In the genomic region with DNA sequence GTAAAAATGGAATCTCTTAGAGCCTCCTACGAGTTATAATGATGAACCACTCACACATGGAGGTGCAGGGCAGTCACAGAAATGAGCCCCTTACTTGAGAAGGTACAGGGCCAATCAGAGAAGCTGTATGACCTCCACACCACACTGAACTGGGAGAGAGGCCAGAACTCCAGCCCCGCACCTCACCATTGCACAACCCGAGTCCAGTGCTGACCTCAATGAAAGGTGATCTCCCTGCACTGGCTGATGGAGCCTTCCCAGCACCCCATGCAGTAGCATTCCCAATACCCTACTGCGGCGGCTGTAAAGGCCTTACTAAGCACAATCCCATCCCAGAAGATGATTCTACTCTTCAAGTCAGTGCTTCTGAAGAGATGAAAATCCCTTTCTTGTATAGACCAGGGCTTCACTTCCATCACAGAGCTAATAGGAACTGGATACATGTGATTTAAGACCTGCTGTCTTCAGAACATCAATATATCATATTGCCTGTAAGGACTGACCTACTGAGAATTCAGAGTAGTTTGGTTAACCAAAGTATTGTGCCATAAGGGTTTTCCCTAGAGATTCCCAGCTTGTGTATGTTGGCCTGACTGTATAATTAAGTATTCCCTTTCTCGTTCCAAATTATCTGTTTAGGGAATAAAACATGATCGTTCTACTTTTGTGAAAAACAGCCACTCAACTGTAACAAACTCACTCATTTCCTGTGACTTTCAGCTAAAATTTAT, we compare ENCODE assay signal across 21 mouse cellular contexts.
A peak's percentile ranks its signal among the peaks of the same experiment; 100 is the strongest.
DNase-seq lines count a peak whose midpoint lies in the region.
"Had no signal": no experiment of that assay in that cellular context is flagged by ENCODE, and none has a peak within 500 bp of the region (broad histone marks: within the 10 kb centered on the region; RNA-seq: fewer than 3 reads in every experiment).

No protein-coding gene starts in this region.

- 78% methylated on average over 7 of the region's 7 CpGs for WGBS in heart, embryonic 10.5 days
- WGBS in embryonic facial prominence, embryonic 10.5 days: 78% methylated on average over 7 of the region's 7 CpGs

- no peak overlapping the region for H3K27ac ChIP-seq in heart, embryonic 10.5 days
- 0 out of 2 replicates have a peak overlapping the region, but pooled peaks have one; percentile 44 for H3K27ac ChIP-seq in embryonic facial prominence, embryonic 10.5 days (replicated peaks)
- H3K27ac ChIP-seq: heart, embryonic 15.5 days; hindbrain, postnatal 0 days; limb, embryonic 10.5 days; midbrain, embryonic 15.5 days; neural tube, embryonic 15.5 days had no signal

- no peaks in the 10 kb centered on the region for H3K9me3 ChIP-seq in heart, embryonic 10.5 days
- H3K9me3 ChIP-seq in embryonic facial prominence, embryonic 10.5 days: no peaks in the 10 kb centered on the region
- H3K9me3 ChIP-seq: heart, embryonic 15.5 days; limb, embryonic 10.5 days; midbrain, embryonic 15.5 days; neural tube, embryonic 15.5 days had no signal

- no peaks in the 10 kb centered on the region for H3K27me3 ChIP-seq in heart, embryonic 10.5 days (ENCODE audit: insufficient read depth, poor library complexity, severe bottlenecking)
- no peaks in the 10 kb centered on the region for H3K27me3 ChIP-seq in embryonic facial prominence, embryonic 10.5 days (replicated peaks; ENCODE audit: low read depth, poor library complexity, severe bottlenecking)
- H3K27me3 ChIP-seq: heart, embryonic 15.5 days; midbrain, embryonic 15.5 days; neural tube, embryonic 15.5 days had no signal

- H3K4me3 ChIP-seq in heart, embryonic 10.5 days: no peak overlapping the region
- H3K4me3 ChIP-seq in embryonic facial prominence, embryonic 10.5 days: no peak overlapping the region
- H3K4me3 ChIP-seq: heart, embryonic 15.5 days; limb, embryonic 10.5 days; midbrain, embryonic 15.5 days; neural tube, embryonic 15.5 days had no signal

- DNase-seq in heart, adult 11 months: peak; percentile 85
- no peak for DNase-seq in heart, embryonic 10.5 days (ENCODE audit: low spot score)
- DNase-seq in 3T3-L1 (ENCODE audit: low read depth, low spot score): peak; percentile 86
- no peak for DNase-seq in embryonic facial prominence, embryonic 10.5 days (ENCODE audit: low spot score)
- DNase-seq in gastrocnemius, postnatal 25 days: peak; percentile 73
- no peak for DNase-seq in right cerebral cortex, postnatal 4 days
- no peak for DNase-seq in heart, adult 8-10 months (ENCODE audit: low spot score)
- DNase-seq: B cell, adult 2 months; cerebellum, adult 18-20 months; cerebellum, postnatal 36 days; heart, adult 18-20 months; heart, postnatal 4 days; layer of hippocampus, adult 9-11 months; liver, postnatal 0 days; lung, postnatal 10 days; thymus, postnatal 36 days had no signal

- peaks cover 11% of the 10 kb centered on the region for H3K4me1 ChIP-seq in heart, embryonic 10.5 days
- H3K4me1 ChIP-seq in embryonic facial prominence, embryonic 10.5 days: peaks cover 27% of the 10 kb centered on the region
- H3K4me1 ChIP-seq: heart, embryonic 15.5 days; midbrain, embryonic 15.5 days; neural tube, embryonic 15.5 days had no signal

- H3K36me3 ChIP-seq in heart, embryonic 10.5 days: peaks cover 43% of the 10 kb centered on the region
- H3K36me3 ChIP-seq in embryonic facial prominence, embryonic 10.5 days (replicated peaks): peaks cover 27% of the 10 kb centered on the region

Comparison
In these comparisons a context has a peak if more than half of its experiments do, and no peak if none do; other contexts are left out.
1. DNase-seq: peak in heart, adult 11 months (single experiment), 3T3-L1 (single experiment) and gastrocnemius, postnatal 25 days (single experiment); none in heart, embryonic 10.5 days (single experiment), embryonic facial prominence, embryonic 10.5 days (single experiment), right cerebral cortex, postnatal 4 days (single experiment) and heart, adult 8-10 months (single experiment).